Mouse (Mus musculus): Measurements from ENCODE around the gene Tnf. TPM values are rescaled to one million over a fixed set of nuclear protein-coding genes. Genes with fewer than 3 reads are reported as not detected.

Tnf gene
- total and polyA plus RNA-seq, 3 experiments = 18.8 to 25.2 (median 20.8) TPM

DNA sequence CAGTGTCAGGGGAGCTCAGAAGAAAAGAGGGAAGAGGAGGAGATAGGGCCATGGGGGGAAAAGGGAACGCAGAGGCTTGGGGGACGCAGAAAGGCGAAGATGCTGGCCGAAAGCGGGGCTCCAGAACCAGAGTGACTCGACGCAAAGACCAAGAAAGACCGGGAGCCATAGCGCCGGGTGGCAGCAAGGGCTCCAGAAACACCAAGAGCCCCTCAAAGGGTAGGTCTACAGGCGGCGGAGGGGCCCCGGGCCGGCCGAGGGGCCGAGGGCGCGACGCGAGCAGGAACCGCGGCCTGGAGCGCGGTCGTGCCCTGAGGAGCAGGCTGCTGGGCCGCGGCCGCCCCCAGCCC is 37.6 kb downstream of the Tnf start:
- peaks cover 6 to 38% of the 10 kb centered on the region in 2 experiments for H3K4me1 ChIP-seq (ENCODE audit: control insufficient read depth in 1 of 2, insufficient read depth in 2 of 2)
- in situ Hi-C loops (cut with MboI; ENCODE audit: low pct_ligation_motif_present, low pct_unique_long_range_greater_than_20kb, low sequenced_read_pairs) = no loop called here
- dilution Hi-C loops (cut with MboI; ENCODE audit: extremely low pct_ligation_motif_present, extremely low pct_unique_long_range_greater_than_20kb, low sequenced_read_pairs) = no loop called here
- peaks cover 29 to 44% of the 10 kb centered on the region in 2 experiments for H3K36me3 ChIP-seq (replicated peaks in 1 of 2; ENCODE audit: control insufficient read depth in 1 of 2, insufficient read depth in 1 of 2, low read length in 1 of 2)
- peak overlapping the region; percentile 76; the same call in 1 of the 2 replicates for H3K4me2 ChIP-seq (ENCODE audit: insufficient read depth, low read depth, poor library complexity, severe bottlenecking)
- no peaks in the 10 kb centered on the region for H3K27me3 ChIP-seq (replicated peaks)
- peak overlapping the region; percentile 95 for H3K9ac ChIP-seq (ENCODE audit: insufficient read depth, low read depth)
- H3K9me3 ChIP-seq (replicated peaks; ENCODE audit: low read length) = no peaks in the 10 kb centered on the region
- TF ChIP-seq SMC3 (IDR thresholded peaks at IDR 0.05; ENCODE audit: low read depth, low read length) = no peak
- DNase-seq (ENCODE audit: extremely low read depth) = no peak
- H3K79me2 ChIP-seq (replicated peaks; ENCODE audit: control insufficient read depth, extremely low read depth, insufficient read depth, poor library complexity, severe bottlenecking) = peaks cover 59% of the 10 kb centered on the region
- H3K27ac ChIP-seq (ENCODE audit: insufficient read depth, low read depth) = peak overlapping the region; percentile 35; the same call in 1 of the 2 replicates
- H3K4me3 ChIP-seq (replicated peaks in 1 of 3; ENCODE audit: low read depth in 2 of 3, low read length in 2 of 3, poor library complexity in 1 of 3) = peak overlapping the region; percentile 88 to 97 (median 92)

DNA sequence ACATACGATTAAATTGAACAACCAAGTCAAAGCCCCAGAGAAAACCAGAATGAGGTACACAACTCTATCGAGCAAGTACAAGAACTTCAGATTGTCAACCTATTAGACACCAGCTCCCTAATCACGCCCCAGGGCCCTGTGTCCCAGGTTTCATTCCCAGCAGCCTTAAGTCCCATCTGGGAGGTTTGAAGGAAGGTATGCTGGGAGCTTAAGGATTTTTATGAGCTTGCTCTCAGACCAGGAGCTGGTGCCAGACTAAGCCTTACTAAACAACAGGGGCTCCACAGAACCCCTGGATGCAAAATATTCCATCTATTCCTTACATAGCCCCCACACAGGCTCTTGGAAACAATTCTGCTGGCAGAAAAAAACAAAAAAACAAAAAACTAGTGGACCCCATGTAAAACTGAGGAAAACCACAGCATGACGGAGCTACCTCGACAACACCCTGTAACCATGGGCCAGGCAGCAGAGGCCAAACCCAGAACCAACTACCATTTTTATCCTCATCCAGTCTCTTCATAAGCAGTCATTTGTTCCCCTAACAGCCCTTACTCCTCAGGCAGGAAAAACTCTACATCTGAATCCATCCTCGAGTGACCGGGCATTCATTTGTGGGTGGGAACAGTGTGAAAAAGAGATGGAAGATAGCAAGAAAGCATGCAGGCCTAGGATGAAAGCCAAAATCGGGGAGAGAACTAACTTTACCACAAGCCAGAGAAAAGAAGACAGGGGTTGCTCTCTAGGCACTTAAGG is 38.3 kb downstream of the Tnf start:
- Histone ChIP-seq H3K9ac (ENCODE audit: insufficient read depth, low read depth) (peak overlapping the region; percentile 95), H3K4me2 (ENCODE audit: insufficient read depth, low read depth, poor library complexity, severe bottlenecking) (peak overlapping the region; percentile 76), H3K27ac (ENCODE audit: insufficient read depth, low read depth) (no peak overlapping the region), H3K27me3 (replicated peaks) (no peaks in the 10 kb centered on the region), H3K4me1 (ENCODE audit: control insufficient read depth in 1 of 2, insufficient read depth in 2 of 2) (peaks cover 6 to 35% of the 10 kb centered on the region in 2 experiments), H3K4me3 (replicated peaks in 1 of 3; ENCODE audit: low read depth in 2 of 3, low read length in 2 of 3, poor library complexity in 1 of 3) (peak overlapping the region; percentile 88 to 97 (median 92)), H3K9me3 (replicated peaks; ENCODE audit: low read length) (no peaks in the 10 kb centered on the region), H3K79me2 (replicated peaks; ENCODE audit: control insufficient read depth, extremely low read depth, insufficient read depth, poor library complexity, severe bottlenecking) (peaks cover 65% of the 10 kb centered on the region), H3K36me3 (replicated peaks in 1 of 2; ENCODE audit: control insufficient read depth in 1 of 2, insufficient read depth in 1 of 2, low read length in 1 of 2) (peaks cover 35 to 51% of the 10 kb centered on the region in 2 experiments)
- dilution Hi-C loops (cut with MboI; ENCODE audit: extremely low pct_ligation_motif_present, extremely low pct_unique_long_range_greater_than_20kb, low sequenced_read_pairs) = no loop called here
- no peak for DNase-seq (ENCODE audit: extremely low read depth)
- in situ Hi-C loops (cut with MboI; ENCODE audit: low pct_ligation_motif_present, low pct_unique_long_range_greater_than_20kb, low sequenced_read_pairs) = no loop called here
- TF ChIP-seq SIN3A (IDR thresholded peaks at IDR 0.05; ENCODE audit: low read length) = peak; percentile 42; the same call in 1 of the 2 replicates
- no peak for TF ChIP-seq GABPA (IDR thresholded peaks at IDR 0.05; ENCODE audit: insufficient replicate concordance, low read depth, low read length)
- no peak for TF ChIP-seq NELFE (IDR thresholded peaks at IDR 0.05; ENCODE audit: low read depth, low read length)
- TF ChIP-seq KAT2A (IDR thresholded peaks at IDR 0.05; ENCODE audit: insufficient replicate concordance, low read length) = no peak
- TF ChIP-seq CHD1 (IDR thresholded peaks at IDR 0.05; ENCODE audit: low read depth, low read length) = 0 out of 2 replicates have a peak, but pooled peaks have one; percentile 42

DNA sequence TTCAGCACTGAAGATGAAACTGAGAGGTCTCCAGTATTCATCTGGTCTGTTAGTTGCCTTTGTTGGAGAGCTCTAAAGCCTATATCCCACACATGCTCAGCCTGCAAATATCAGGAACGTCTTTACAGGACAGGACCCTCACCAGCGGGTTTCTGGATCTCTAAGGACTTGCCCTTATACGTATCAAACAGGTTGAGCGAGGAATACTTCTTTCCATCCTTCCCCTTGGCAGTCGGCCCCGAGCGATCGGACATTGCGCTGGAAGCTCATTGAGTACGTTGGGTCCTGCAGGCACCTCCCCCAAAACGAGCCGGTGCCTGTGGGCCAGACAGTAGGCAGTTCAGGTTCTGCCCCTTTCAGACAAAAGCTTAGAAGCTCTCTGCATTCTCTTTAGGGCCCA is 39.1 kb downstream of the Tnf start:
- in situ Hi-C loops (cut with MboI; ENCODE audit: low pct_ligation_motif_present, low pct_unique_long_range_greater_than_20kb, low sequenced_read_pairs) = no loop called here
- dilution Hi-C loops (cut with MboI; ENCODE audit: extremely low pct_ligation_motif_present, extremely low pct_unique_long_range_greater_than_20kb, low sequenced_read_pairs) = no loop called here
- no peak overlapping the region for H3K27ac ChIP-seq (ENCODE audit: insufficient read depth, low read depth)
- H3K79me2 ChIP-seq (replicated peaks; ENCODE audit: control insufficient read depth, extremely low read depth, insufficient read depth, poor library complexity, severe bottlenecking) = peaks cover 68% of the 10 kb centered on the region
- no peaks in the 10 kb centered on the region for H3K9me3 ChIP-seq (replicated peaks; ENCODE audit: low read length)
- H3K4me2 ChIP-seq (ENCODE audit: insufficient read depth, low read depth, poor library complexity, severe bottlenecking) = peak overlapping the region; percentile 76
- H3K36me3 ChIP-seq (replicated peaks in 1 of 2; ENCODE audit: control insufficient read depth in 1 of 2, insufficient read depth in 1 of 2, low read length in 1 of 2) = peaks cover 43 to 56% of the 10 kb centered on the region in 2 experiments
- H3K27me3 ChIP-seq (replicated peaks) = no peaks in the 10 kb centered on the region
- DNase-seq (ENCODE audit: extremely low read depth) = no peak
- peaks cover 6 to 35% of the 10 kb centered on the region in 2 experiments for H3K4me1 ChIP-seq (ENCODE audit: control insufficient read depth in 1 of 2, insufficient read depth in 2 of 2)
- TF ChIP-seq ZMIZ1 (IDR thresholded peaks at IDR 0.05; ENCODE audit: low read depth, low read length) (no peak), ZNF384 (IDR thresholded peaks at IDR 0.05; ENCODE audit: low read depth, low read length) (no peak), JUN (IDR thresholded peaks at IDR 0.05; ENCODE audit: insufficient read depth, low read depth, low read length) (no peak)
- H3K9ac ChIP-seq (ENCODE audit: insufficient read depth, low read depth) = peak overlapping the region; percentile 95
- peak overlapping the region; percentile 88 to 97 (median 92) for H3K4me3 ChIP-seq (replicated peaks in 1 of 3; ENCODE audit: low read depth in 2 of 3, low read length in 2 of 3, poor library complexity in 1 of 3)

Measured in CH12.LX (cell line).